Mouse (Mus musculus) monocyte, adult 59 days (primary cell): ENCODE results near the gene Gm10436. TPM values are rescaled to one million over a fixed set of nuclear protein-coding genes. Genes with fewer than 3 reads are reported as not detected.

ENCODE experiments used
- total RNA-seq, 2 experiments: library from RNA; stranded (reverse); gene quantifications; one replicate each; pipeline ENCODE4 v1.2.4; 2023

The Gm10436 gene
- total RNA-seq: not detected

DNA sequence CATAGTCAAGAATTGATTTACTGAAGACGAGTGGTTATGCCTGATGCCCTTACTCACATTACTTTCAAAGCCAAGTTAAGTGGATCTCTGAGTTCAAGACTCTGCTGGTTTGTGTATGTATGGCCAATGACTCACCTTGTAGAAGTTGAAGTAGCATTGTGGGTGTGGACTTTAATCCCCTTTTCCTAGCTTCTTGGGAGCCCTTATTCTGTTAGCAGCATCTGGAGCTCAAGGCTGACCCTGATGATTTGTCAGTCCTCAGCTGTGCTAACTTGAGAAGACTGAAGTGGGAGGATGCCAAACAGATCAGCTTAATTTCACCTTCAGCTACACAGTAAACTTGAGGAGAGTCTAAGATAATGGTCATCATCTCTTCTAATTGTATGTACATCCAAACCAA lies at the start of gene Gm10436:
Gene Gm10436, minus strand, starts transcription at position 101 of the 400 bp plus-strand sequence.

Other genes with a start within 250 kb of the Gm10436 start
- gene Gm2042, start 228.0 kb downstream of the Gm10436 start, total RNA-seq: not detected
- not detected for gene Gm2075, start 170.3 kb downstream of the Gm10436 start, total RNA-seq
- not detected for gene Gm6803, start 163.3 kb downstream of the Gm10436 start, total RNA-seq
- not detected for gene Gm2056, start 155.1 kb downstream of the Gm10436 start, total RNA-seq
- not detected for gene Gm16368, start 98.4 kb downstream of the Gm10436 start, total RNA-seq
- gene Gm8332, start 68.0 kb upstream of the Gm10436 start, total RNA-seq: not detected
- not detected for gene Gm5662, start 92.4 kb upstream of the Gm10436 start, total RNA-seq
- not detected for gene Gm5039, start 141.9 kb upstream of the Gm10436 start, total RNA-seq
- 10 to 100 TPM; 13.4 to 14.5 TPM for gene Adck1, start 178.4 kb upstream of the Gm10436 start, total RNA-seq